Mouse (Mus musculus) kidney, postnatal 0 days (tissue): ENCODE data around the gene Ptges3. TPM values are rescaled to one million over a fixed set of nuclear protein-coding genes. Genes with fewer than 3 reads are reported as not detected.
A peak's percentile ranks its signal among the peaks of the same experiment; 100 is the strongest.

Experiments
- ATAC-seq: fragments of 200-750 bp; cut with Nextera tagmentation; replicated peaks from 2 replicates; pipeline ENCODE4 v1.8.0; 2017; ENCODE audit warnings: low read depth, moderate number of reproducible peaks, moderate TSS enrichment, moderate library complexity; ENCODE audit not compliant: low FRiP score
- DNase-seq: peaks from one replicate; pipeline ENCODE4 v3.0.0-alpha.2; 2016; ENCODE audit warnings: low spot score
- H3K27ac ChIP-seq: fragments of 300-500 bp; sonication (generic); 2 replicates; pipeline ENCODE4 v1.5.1; 2014; ENCODE audit warnings: mild to moderate bottlenecking
- H3K27me3 ChIP-seq: fragments of 300-500 bp; sonication (generic); 2 replicates; pipeline ENCODE4 v1.6.1; 2014; ENCODE audit warnings: low read length, mixed read lengths; ENCODE audit not compliant: insufficient read depth
- H3K36me3 ChIP-seq: fragments of 300-500 bp; sonication (generic); 2 replicates; pipeline ENCODE4 v1.6.1; 2014; ENCODE audit warnings: low read length, mixed read lengths; ENCODE audit not compliant: insufficient read depth
- H3K4me1 ChIP-seq: fragments of 300-500 bp; sonication (generic); replicated peaks from 2 replicates; pipeline ENCODE4 v1.6.1; 2014; ENCODE audit warnings: antibody characterized with exemption, low read length, mixed read lengths; ENCODE audit not compliant: insufficient read depth
- H3K4me2 ChIP-seq: fragments of 300-500 bp; sonication (generic); 2 replicates; pipeline ENCODE4 v1.6.1; 2014; ENCODE audit warnings: mild to moderate bottlenecking, low read length, moderate library complexity, mixed read lengths
- H3K4me3 ChIP-seq: fragments of 300-500 bp; sonication (generic); replicated peaks from 2 replicates; pipeline ENCODE4 v1.5.1; 2014; ENCODE audit warnings: low read depth, low read length
- H3K9ac ChIP-seq: fragments of 300-500 bp; sonication (generic); 2 replicates; pipeline ENCODE4 v1.6.1; 2014; ENCODE audit warnings: low read depth, low read length
- H3K9me3 ChIP-seq: fragments of 300-500 bp; sonication (generic); replicated peaks from 2 replicates; pipeline ENCODE4 v1.6.1; 2016; ENCODE audit warnings: low read length, inconsistent platforms, mixed read lengths
- CTCF ChIP-seq: IDR thresholded peaks from 2 replicates; pipeline ENCODE4 v1.5.1; 2016; ENCODE audit warnings: antibody characterized with exemption, low read depth, mild to moderate bottlenecking, moderate library complexity
- WGBS: fragments of 180-500 bp; shearing (Covaris S2); extraction: QIAGEN DNeasy Blood & Tissue Kit; methylation state at CpG from one replicate; pipeline ENCODE4 v1.1.7; 2014; 5-methylcytosine and 5-hydroxymethylcytosine counted together
- polyA plus RNA-seq: library from polyadenylated mRNA; unstranded; fragments of >200 nt; fragmentation: Nextera tagmentation; extraction: Ambion mirVana; gene quantifications from 2 replicates; pipeline ENCODE4 v1.2.1, GENCODE M21; 2015

Ptges3 gene
- polyA plus RNA-seq, 1 experiment from 2014 or later, result 467 TPM

DNA sequence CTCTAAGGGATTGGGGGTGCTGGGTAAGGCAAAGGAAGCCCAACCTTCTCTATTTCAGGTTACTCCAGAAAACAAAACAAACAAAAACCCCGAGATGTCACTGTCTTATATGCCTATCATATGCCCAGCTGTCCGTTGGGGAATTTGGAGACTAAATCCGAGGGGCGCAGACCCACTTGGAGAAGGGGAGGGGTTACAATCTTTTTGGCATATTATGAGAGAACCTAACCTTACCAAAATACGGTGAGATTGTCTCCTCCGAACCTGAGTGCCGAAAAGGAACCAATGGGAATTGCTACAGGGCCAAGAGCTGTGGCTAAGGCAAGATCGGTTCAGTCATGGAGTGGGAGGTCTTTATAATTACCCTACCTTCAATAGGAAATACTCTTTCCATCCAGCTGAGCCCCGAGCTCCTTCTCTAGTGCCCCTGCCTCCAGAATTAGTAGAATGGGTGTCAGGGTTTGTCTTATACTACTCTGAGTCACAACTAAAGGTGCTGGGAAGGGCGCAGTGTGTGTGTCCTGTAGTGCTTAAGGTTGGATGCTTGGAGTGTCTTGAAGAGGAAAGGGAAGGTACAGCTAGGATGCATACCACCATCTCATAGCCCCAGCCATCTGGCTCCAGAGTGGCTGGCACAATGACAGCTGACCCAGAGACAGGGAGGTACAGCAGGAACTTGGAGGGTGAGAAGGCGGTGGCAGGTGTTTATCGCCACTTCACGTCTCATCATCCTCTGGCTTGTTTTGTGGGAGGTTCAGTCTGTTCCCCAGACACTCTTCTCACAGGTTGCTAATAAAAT is 34.9 kb downstream of the Ptges3 start:
- DNase-seq (no peak), ATAC-seq (no peak)
- Histone ChIP-seq H3K36me3 (peaks cover 16% of the 10 kb centered on the region), H3K27me3 (no peaks in the 10 kb centered on the region), H3K4me3 (peak overlapping the region; percentile 88), H3K27ac (peak overlapping the region; percentile 99), H3K9ac (peak overlapping the region; percentile 87), H3K4me2 (peak overlapping the region; percentile 77), H3K4me1 (peaks cover 22% of the 10 kb centered on the region), H3K9me3 (no peaks in the 10 kb centered on the region)
- 26% methylated on average over 13 of the region's 13 CpGs for WGBS
- TF ChIP-seq CTCF, result no peak

GRCm38 (mm10) chr10:128094340-128094968 is 35.7 kb downstream of the Ptges3 start:
- Histone ChIP-seq H3K27me3 (no peaks in the 10 kb centered on the region), H3K4me1 (peaks cover 22% of the 10 kb centered on the region), H3K9me3 (no peaks in the 10 kb centered on the region), H3K4me2 (peak overlapping the region; percentile 77), H3K27ac (peak overlapping the region; percentile 99), H3K36me3 (peaks cover 9% of the 10 kb centered on the region), H3K9ac (peak overlapping the region; percentile 87), H3K4me3 (peak overlapping the region; percentile 17)
- ATAC-seq, result peak; percentile 64
- WGBS, result 12% methylated on average over 19 of the region's 19 CpGs
- no peak for TF ChIP-seq CTCF
- DNase-seq, result peak; percentile 94

DNA sequence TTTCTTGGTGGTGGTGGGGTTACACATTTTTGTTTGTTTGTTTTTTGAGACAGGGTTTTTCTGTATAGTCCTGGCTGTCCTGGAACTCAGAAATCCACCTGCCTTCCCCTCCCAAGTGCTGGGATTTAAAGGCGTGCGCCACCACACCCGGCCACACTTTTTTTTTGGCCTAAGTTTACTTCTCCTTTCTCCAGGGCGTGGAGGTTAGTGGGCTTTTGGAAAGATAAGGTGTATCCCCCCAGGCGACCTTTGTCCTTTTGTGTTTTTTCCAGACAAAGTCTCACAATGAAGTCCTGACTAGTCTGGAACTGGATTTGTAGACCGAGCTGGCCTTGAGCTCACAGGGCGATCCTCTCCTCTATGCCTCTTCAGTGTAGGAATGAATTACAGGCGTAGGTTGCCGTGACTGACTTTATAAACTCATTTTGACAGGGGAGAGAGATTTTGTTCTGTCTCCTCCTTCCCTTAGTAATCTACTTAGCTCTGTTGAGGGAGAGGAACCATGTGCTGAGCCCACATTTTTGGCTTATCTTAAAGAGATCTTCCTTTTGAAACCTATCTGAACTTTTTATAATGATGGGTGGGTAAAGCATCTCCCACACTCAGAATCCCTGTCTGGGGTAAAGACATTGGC is 36.4 kb downstream of the Ptges3 start:
- WGBS, result 43% methylated on average over 9 of the region's 9 CpGs

DNA sequence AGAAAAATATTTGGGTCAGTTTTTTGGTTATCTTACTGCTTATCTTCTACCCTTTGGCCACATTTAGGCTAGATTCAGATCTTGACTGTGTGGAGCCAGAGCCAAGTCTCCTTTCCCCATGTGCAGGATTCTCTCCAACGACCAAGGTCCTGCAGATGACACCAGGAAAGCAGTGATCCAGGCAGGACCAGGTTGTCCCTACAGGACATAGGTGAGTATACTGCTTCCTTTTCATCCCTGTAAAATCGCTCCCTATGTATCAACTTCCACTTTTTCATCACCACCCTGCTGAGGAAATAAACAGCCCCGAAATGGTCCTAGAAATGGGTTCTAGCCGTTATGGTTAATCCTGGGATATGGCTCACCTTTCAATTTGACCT is 37.5 kb downstream of the Ptges3 start:
- 0 out of 2 replicates have a peak, but pooled peaks cover 3% of the 10 kb centered on the region for H3K36me3 ChIP-seq
- H3K27ac ChIP-seq, result peak overlapping the region; percentile 88; the same call in 1 of the 2 replicates
- peak overlapping the region; percentile 81; the same call in 1 of the 2 replicates for H3K4me3 ChIP-seq
- no peaks in the 10 kb centered on the region for H3K27me3 ChIP-seq
- TF ChIP-seq CTCF, result no peak
- DNase-seq, result no peak
- WGBS, result 22% methylated on average over 4 of the region's 4 CpGs
- no peak overlapping the region for H3K9ac ChIP-seq
- no peaks in the 10 kb centered on the region for H3K9me3 ChIP-seq
- H3K4me1 ChIP-seq, result peaks cover 22% of the 10 kb centered on the region
- H3K4me2 ChIP-seq, result 0 out of 2 replicates have a peak overlapping the region, but pooled peaks have one; percentile 80
- ATAC-seq, result no peak

More for the DNA sequence above, 36.4 kb downstream of the Ptges3 start:
- TF ChIP-seq CTCF, result no peak
- Histone ChIP-seq H3K4me3 (no peak overlapping the region), H3K9ac (peak overlapping the region; percentile 87; the same call in 1 of the 2 replicates), H3K4me2 (peak overlapping the region; percentile 77), H3K27me3 (no peaks in the 10 kb centered on the region), H3K9me3 (no peaks in the 10 kb centered on the region), H3K4me1 (peaks cover 22% of the 10 kb centered on the region), H3K36me3 (peaks cover 2% of the 10 kb centered on the region), H3K27ac (peak overlapping the region; percentile 99)
- DNase-seq (no peak), ATAC-seq (no peak)

DNA sequence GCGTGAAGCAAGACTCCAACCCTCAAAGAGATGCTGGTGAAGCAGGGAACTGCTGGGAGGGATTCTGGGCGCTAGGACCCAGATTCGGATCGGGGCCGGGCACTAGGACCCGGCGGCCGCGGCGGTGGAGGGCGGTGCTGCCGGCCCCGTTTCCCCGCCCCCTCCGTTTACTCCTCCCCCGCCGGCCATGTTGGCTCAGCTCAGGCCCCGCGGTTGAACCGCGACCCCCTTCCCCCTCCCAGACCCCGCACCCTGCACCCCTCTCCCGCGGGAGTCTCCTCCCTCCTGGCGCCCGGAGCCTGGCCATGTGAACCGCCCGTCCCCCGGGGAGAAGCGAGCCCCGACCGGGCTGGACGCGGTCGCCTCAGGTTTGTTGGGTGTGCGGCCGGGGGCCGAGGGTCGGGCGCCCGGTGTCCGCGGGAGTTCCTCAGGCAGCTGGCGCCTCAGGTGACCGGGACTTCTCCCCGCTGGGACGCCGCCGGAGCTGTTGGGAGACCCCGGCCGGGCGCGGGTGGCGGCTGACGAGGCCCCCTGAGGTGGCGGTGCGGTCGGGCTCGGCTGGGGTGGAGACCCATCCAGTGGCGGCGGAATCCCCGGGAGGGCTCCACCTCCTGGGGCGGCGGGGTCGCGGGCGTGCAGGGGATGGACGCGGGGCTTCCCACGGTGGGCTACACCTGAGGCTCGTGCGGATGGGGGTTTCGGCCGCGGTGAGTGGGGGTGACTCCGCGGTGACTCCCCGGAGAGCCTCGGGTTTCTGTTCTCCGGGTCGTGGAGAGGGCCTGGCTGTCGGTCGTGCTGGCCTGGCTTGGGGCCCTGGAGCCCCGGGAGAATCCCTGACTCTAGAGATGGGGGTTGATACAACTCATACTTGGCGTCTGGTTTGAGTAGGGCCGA is 38.2 kb downstream of the Ptges3 start:
- no peaks in the 10 kb centered on the region for H3K27me3 ChIP-seq
- WGBS, result under 1% methylated on average over 74 of the region's 86 CpGs
- H3K4me1 ChIP-seq, result peaks cover 20% of the 10 kb centered on the region
- peak; percentile 95 for DNase-seq
- 0 out of 2 replicates have a peak, but pooled peaks cover 3% of the 10 kb centered on the region for H3K36me3 ChIP-seq
- ATAC-seq, result peak; percentile 56
- H3K4me3 ChIP-seq, result peak overlapping the region; percentile 81
- peak overlapping the region; percentile 80 for H3K4me2 ChIP-seq
- H3K9ac ChIP-seq, result peak overlapping the region; percentile 97
- no peaks in the 10 kb centered on the region for H3K9me3 ChIP-seq
- TF ChIP-seq CTCF, result no peak
- H3K27ac ChIP-seq, result peak overlapping the region; percentile 88
